Mouse (Mus musculus): ENCODE data around the gene Zfp618. TPM values are rescaled to one million over a fixed set of nuclear protein-coding genes. Genes with fewer than 3 reads are reported as not detected.

Zfp618 gene
- total RNA-seq, 4 experiments from 2014 or later, result 0.10 to 0.20 (median 0.13) TPM

DNA sequence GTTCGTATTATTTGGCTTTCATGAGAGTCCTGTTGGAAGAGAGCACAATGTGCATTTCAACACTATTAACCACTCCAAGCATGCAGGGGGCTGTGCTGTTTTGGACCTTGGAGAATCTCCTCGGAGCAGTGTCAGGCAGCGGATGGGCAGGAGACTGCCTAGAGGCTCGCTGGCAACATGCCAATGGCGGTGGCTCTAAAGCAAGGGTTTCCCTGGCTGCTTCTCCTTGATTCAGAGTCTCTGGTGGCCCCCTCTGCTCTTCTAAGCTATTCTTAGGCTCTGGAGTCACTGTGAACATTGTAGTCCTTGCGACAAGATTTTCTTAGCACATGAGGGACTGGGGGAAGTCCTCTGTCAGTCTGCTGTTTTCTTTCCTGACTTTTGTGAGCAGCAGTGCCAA, 33.5 kb downstream of the Zfp618 start:
- DNase-seq (ENCODE audit: low spot score in 2 of 2), result no peak

DNA sequence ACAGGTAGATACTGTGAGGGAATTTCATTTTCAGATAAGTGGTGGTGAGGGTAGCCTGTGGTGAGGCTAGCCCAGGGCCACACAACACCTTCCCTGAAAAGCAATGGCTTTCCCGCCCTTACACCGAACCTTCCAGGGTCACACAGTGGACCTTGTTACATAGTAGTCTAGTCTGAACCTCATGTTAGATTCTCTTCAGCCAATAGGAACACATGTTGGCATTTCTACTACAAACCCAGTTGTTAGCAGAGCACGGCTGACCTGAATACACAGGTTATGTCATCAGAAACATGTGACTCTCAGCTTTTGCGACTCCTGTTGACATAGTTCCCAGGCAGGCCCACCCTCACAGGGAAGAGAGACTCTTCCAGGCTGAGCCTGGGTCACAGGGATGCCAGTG, 33.9 kb downstream of the Zfp618 start:
- no peak for DNase-seq (ENCODE audit: low spot score in 2 of 2)

DNA sequence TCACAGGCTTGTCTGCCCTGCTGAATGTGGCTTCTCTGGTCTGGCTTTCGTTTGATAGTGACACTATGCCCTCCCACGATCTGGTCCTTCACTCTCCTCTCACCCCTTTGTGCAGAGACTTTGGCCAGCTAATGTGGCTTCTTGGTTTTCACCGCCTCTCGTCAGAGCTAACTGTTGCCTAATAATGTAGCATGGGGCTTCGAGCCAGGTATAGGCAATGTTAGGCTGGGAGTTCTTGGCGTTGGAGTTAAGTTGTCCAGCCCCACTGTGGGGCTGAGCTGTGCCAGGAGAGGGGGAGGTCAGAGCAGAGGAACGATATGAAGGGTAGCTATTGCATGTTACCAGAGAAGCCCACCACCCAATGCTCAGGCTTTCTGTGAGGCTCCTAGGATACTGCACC, 34.5 kb downstream of the Zfp618 start:
- DNase-seq (ENCODE audit: low spot score in 2 of 2), result no peak

- DNase-seq (ENCODE audit: low spot score in 2 of 2), result no peak
Measured at GRCm38 (mm10) chr4:63000316-63001055, 35.1 kb downstream of the Zfp618 start.

- no peak for DNase-seq (ENCODE audit: low spot score in 2 of 2)
Measured at GRCm38 (mm10) chr4:63002386-63002785, 37.0 kb downstream of the Zfp618 start.

DNA sequence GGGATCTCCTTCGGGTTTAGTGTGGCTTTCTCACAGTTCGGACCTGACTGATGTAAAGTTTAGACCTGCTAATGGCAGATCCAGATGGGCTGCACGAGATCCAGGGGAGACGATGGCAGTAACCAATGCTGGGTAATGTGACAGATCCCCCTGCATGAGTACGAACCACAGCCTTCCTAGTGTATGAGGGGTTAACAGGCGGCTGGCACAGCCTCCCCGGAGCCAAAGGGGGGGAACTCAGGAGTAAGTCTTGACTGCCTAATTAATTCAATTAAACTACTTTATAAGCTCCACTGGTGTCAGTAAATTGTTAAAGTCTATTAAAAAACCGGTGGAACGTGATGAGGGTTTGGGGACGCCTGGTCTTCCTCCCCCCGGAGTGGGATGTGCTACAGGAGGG, 39.1 kb downstream of the Zfp618 start:
- DNase-seq (ENCODE audit: low spot score in 2 of 2), result no peak

GRCm38 (mm10) chr4:63005446-63006185, 40.2 kb downstream of the Zfp618 start:
- DNase-seq (ENCODE audit: low spot score in 2 of 2), result no peak

GRCm38 (mm10) chr4:63006198-63007155, 41.1 kb downstream of the Zfp618 start:
- DNase-seq (ENCODE audit: low spot score in 2 of 2), result no peak

DNA sequence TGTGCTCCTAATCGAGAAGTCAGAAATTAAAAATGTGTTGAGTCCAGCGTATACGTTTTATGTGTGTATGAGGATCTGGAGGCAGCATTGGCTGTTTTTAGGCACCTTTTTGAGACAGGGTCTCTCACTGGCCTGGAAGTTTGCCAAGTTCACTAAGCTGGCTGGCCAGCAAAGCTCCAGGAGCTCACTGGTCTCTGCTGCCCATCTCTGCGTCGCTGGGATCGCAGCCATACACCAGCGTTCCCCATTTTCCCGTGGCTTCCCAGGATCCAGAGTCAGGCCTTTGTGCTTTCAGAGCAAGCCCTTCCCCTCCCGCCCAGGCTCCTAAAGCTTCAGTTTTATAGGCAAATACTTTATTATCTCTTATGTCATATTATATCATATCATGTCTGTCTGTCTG, 42.8 kb downstream of the Zfp618 start:
- no peak for DNase-seq (ENCODE audit: low spot score in 2 of 2)

- DNase-seq (ENCODE audit: low spot score in 2 of 2), result no peak
Measured at GRCm38 (mm10) chr4:63008822-63009221, 43.4 kb downstream of the Zfp618 start.

- DNase-seq (ENCODE audit: low spot score in 2 of 2), result no peak
Measured at GRCm38 (mm10) chr4:63009821-63010220, 44.4 kb downstream of the Zfp618 start.

- DNase-seq (ENCODE audit: low spot score in 2 of 2), result peak; percentile 50 to 74
Measured at GRCm38 (mm10) chr4:63010226-63010625, 44.9 kb downstream of the Zfp618 start.

GRCm38 (mm10) chr4:63018616-63019015, 53.2 kb downstream of the Zfp618 start:
- DNase-seq (ENCODE audit: low spot score in 2 of 2), result no peak

GRCm38 (mm10) chr4:63019428-63019858, 54.1 kb downstream of the Zfp618 start:
- no peak for DNase-seq (ENCODE audit: low spot score in 2 of 2)

DNA sequence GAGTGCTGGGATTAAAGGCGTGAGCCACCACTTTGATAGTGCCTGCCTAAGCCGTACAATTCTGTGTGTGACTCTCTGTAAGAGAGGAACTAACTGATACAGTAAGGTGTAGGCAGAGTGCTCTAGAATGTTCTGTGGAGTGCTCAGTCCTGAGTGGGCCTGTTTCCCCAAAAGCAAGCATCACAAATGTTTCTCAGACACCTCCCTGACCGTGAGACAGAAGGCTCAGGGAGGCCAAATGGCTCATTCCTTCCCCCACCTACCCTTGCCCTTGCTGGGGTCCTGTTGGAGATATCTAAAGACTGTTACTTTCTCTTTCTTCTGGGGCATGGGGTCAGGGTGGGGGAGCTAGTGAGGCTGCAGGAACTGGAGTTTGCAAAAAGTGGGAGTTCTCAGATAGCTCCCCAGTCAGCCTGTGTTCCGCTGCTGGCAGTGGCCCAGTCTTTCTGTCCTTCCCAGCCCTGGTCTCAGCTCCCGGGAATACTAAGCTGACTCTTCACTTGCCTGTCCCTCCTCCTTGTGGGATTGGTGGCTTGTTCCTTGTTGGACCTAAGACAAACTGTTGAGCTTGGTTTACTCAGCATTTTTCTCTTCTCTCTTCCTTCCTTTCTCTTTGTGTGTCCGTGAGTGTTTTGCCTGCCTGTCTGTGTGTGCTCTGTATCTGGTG, 55.8 kb downstream of the Zfp618 start:
- DNase-seq (ENCODE audit: low spot score in 2 of 2), result no peak

- DNase-seq (ENCODE audit: low spot score in 2 of 2), result no peak
Measured at GRCm38 (mm10) chr4:63023465-63023864, 58.1 kb downstream of the Zfp618 start.

GRCm38 (mm10) chr4:63024098-63024497, 58.7 kb downstream of the Zfp618 start:
- DNase-seq (ENCODE audit: low spot score in 2 of 2), result no peak

GRCm38 (mm10) chr4:63024734-63025256, 59.4 kb downstream of the Zfp618 start:
- DNase-seq (ENCODE audit: low spot score in 2 of 2), result no peak

GRCm38 (mm10) chr4:63025306-63025705, 59.9 kb downstream of the Zfp618 start:
- DNase-seq (ENCODE audit: low spot score in 2 of 2), result no peak

GRCm38 (mm10) chr4:63026286-63026685, 60.9 kb downstream of the Zfp618 start:
- no peak for DNase-seq (ENCODE audit: low spot score in 2 of 2)

GRCm38 (mm10) chr4:63027451-63027850, 62.1 kb downstream of the Zfp618 start:
- no peak for DNase-seq (ENCODE audit: low spot score in 2 of 2)
